Mouse (Mus musculus): Measurements from ENCODE around the gene Hspa12b.

DNA sequence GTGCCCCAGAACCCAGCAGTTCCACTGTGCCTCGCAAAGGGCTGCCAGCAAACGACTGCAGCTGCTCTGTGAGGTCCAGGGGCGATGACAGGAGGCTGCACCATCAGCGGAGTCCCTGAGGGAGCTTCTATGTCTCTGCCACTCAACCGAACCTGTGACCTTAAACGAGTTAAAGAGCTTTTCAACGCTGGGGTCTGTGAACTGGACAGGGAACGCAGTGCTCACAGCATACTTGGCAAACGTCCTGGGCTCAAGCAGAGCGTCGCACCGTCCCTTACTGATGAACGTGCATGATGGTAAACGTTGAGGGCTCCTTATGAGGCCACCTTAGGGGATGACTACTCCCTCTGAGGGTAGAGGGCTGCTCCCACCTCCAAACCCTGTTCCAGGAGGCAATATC lies 59.3 kb downstream of the Hspa12b start:
- TF ChIP-seq CTCF (IDR thresholded peaks at IDR 0.05; ENCODE audit: extremely low read depth, insufficient read depth, insufficient read length, insufficient replicate concordance): no peak
- no peak for TF ChIP-seq POLR2A (IDR thresholded peaks at IDR 0.05; ENCODE audit: low read depth, low read length)
